Mouse (Mus musculus): ENCODE measurements at regions not wholly inside any gene's neighbourhood (a gene's known extent, or its start where the extent isn't known, plus 50 kb on each side); places are given as distances from the start of the nearest gene placed in this dataset.

DNA sequence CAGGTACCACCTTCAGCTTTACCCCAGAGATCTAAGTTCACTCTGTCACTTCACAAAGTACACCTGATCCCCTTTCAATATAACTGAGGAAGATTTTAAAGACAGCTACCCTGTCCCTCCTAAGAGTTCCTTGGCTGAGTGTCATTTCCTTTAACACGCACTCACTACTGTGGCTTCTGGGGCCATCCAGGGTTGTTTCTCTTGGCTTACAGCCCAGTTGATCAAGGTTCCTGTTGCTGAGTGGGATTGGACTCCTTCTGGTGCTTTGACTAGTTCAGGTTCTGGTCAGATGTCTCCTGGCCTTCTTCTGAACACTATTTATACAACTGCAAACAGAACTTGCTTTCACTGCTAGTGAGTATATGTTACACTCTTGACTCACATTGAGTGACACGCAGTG lies 72.8 kb upstream of the Tab2 start:
- H3K27ac ChIP-seq: no peak overlapping the region
- WGBS: 80% methylated on average over 2 of the region's 2 CpGs
- H3K36me3 ChIP-seq: no peaks in the 10 kb centered on the region
- no peak overlapping the region for H3K4me3 ChIP-seq
- H3K4me1 ChIP-seq: peaks cover 12% of the 10 kb centered on the region
- H3K9me3 ChIP-seq (replicated peaks): no peaks in the 10 kb centered on the region
- no peaks in the 10 kb centered on the region for H3K27me3 ChIP-seq (ENCODE audit: low read depth, poor library complexity, severe bottlenecking)
- no peak for DNase-seq (ENCODE audit: low spot score)

DNA sequence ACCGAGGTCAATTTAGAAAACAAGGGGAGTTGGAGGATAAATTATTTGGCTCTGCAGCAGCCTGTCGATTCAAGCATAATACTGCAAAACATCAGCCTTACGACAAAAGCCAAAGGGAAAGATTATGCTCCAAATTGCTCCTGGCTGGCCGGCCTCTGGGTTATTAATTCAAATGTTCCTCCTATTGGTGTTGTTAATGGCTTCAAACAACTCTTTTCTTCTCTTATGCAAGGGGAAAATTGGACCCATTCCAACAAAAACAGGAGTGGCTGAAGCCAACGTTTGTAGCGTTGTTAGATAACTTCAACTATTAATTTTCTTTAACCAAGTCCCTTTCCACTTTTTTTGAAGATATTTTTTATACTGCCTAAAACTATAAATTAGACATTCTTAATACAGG lies 71.0 kb upstream of the Tab2 start:
- H3K4me3 ChIP-seq: no peak overlapping the region
- no peak for DNase-seq (ENCODE audit: low spot score)

DNA sequence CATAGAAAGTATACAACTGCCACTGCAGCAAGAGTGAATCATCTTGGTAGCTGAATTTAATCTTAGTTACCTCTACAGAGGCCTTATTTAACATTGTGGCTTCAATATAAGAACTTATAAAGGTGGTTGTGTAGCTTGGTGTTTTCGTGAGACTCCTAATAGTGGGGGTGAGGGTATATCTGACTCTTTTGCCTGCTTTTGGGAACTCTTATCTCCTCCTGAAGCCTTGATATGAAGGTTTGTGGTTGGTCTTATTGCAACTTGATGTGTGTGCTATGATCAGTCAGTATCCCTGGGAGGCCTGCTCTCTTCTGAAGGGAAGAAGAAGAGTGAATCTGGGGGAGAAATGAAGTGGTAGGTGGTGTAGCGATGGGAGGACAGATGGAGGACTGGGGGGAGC lies 67.7 kb upstream of the Tab2 start:
- Histone ChIP-seq H3K27me3 (ENCODE audit: low read depth, poor library complexity, severe bottlenecking) (no peaks in the 10 kb centered on the region), H3K9me3 (replicated peaks) (no peaks in the 10 kb centered on the region), H3K36me3 (no peaks in the 10 kb centered on the region), H3K27ac (no peak overlapping the region), H3K4me3 (no peak overlapping the region), H3K4me1 (peaks cover 12% of the 10 kb centered on the region)
- no peak for DNase-seq (ENCODE audit: low spot score)
- 93% methylated on average over 2 of the region's 2 CpGs for WGBS

More for the DNA sequence above, 71.0 kb upstream of the Tab2 start:
- 72% methylated on average over 6 of the region's 6 CpGs for WGBS
- Histone ChIP-seq H3K4me1 (peaks cover 13% of the 10 kb centered on the region), H3K27me3 (ENCODE audit: low read depth, poor library complexity, severe bottlenecking) (no peaks in the 10 kb centered on the region), H3K36me3 (no peaks in the 10 kb centered on the region), H3K9me3 (replicated peaks) (no peaks in the 10 kb centered on the region), H3K27ac (no peak overlapping the region)

DNA sequence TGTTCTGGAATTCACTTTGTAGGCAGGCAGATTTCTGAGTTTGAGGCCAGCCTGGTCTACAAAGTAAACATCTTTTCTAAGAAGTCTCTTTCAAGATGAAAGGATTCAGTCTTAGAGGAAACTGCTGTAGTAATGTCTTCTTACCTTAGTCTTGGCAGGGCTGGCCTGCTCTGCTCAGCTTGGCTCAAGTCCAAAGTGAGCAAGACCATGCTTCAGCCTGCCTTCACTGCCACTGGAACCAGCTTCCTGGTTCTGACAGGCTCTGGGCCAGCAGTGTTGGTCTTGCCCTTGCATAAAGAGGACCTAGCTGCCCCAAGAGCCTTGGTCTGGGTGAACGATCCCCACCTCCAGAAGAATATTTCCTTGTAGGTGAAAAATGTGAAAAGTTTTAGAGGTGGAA lies 65.9 kb upstream of the Tab2 start:
- WGBS: 83% methylated on average over 1 of the region's 1 CpGs
- DNase-seq (ENCODE audit: low spot score): no peak
- H3K4me3 ChIP-seq: no peak overlapping the region

DNA sequence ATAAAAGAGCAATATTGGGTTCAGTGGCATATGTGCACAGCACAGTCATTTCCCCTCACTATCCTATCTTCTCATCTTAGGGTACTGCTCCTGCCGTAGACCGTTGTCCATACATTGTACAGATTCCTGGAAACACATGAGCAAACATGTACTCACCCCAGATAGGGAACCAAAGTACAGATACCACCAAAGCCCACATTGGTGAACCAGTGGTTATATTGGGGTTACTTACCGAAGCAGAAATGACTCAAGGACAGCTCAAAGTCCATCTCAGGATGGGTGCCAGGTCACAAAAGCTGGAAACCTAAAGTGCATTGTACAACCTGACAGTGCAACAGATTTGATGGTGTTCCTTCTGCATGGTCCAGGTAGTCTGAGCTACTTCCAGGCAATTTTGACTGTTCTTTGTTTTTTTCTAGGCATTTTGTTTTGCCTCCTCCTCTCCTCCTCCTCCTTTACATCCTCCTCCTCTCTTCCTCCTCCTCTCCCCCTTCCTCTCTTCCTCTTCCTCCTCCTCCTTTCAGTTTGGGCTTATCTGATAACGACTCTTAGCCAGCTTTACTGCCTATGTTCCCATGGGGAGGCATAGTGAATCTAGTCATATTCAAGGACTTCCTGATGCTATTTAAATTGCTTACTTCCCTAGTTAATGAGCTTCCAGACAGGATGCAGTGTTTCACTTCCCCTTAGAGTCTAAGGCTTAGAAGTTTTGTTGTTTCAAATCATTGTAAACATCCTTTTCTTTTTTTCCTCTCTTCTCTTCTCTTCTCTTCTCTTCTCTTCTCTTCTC lies 65.1 kb upstream of the Tab2 start:
- Histone ChIP-seq H3K4me1 (peaks cover 3% of the 10 kb centered on the region), H3K9me3 (replicated peaks) (no peaks in the 10 kb centered on the region), H3K27ac (no peak overlapping the region), H3K36me3 (no peaks in the 10 kb centered on the region), H3K27me3 (ENCODE audit: low read depth, poor library complexity, severe bottlenecking) (no peaks in the 10 kb centered on the region), H3K4me3 (no peak overlapping the region)
- no peak for DNase-seq (ENCODE audit: low spot score)
- WGBS: 71% methylated on average over 4 of the region's 4 CpGs

More for the DNA sequence above, 65.9 kb upstream of the Tab2 start:
- no peak overlapping the region for H3K27ac ChIP-seq
- no peaks in the 10 kb centered on the region for H3K36me3 ChIP-seq
- H3K9me3 ChIP-seq (replicated peaks): no peaks in the 10 kb centered on the region
- H3K4me1 ChIP-seq: peaks cover 6% of the 10 kb centered on the region
- no peaks in the 10 kb centered on the region for H3K27me3 ChIP-seq (ENCODE audit: low read depth, poor library complexity, severe bottlenecking)

DNA sequence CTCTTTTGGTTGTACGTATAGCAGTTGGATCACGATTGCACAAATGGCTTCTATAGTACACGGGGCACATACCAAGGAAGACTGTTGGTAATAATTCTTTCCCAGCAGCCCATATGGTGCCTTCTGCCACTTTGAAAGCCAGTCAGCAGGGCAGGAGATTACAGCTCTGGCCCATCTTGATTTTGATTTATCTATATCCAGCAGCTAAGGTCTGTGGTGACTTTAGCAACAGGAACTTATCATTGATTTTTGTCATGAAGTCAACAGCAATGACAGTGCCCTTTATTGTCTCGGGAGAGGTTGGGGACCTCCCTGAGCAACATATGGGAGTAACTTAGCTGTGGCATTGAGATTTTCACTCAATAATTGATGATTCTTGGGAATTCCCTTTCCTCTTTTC lies 64.1 kb upstream of the Tab2 start:
- Histone ChIP-seq H3K27me3 (ENCODE audit: low read depth, poor library complexity, severe bottlenecking) (no peaks in the 10 kb centered on the region), H3K9me3 (replicated peaks) (no peaks in the 10 kb centered on the region), H3K4me3 (no peak overlapping the region), H3K27ac (no peak overlapping the region), H3K36me3 (no peaks in the 10 kb centered on the region), H3K4me1 (peaks cover 3% of the 10 kb centered on the region)
- DNase-seq (ENCODE audit: low spot score): no peak
- WGBS: 82% methylated on average over 4 of the region's 4 CpGs

DNA sequence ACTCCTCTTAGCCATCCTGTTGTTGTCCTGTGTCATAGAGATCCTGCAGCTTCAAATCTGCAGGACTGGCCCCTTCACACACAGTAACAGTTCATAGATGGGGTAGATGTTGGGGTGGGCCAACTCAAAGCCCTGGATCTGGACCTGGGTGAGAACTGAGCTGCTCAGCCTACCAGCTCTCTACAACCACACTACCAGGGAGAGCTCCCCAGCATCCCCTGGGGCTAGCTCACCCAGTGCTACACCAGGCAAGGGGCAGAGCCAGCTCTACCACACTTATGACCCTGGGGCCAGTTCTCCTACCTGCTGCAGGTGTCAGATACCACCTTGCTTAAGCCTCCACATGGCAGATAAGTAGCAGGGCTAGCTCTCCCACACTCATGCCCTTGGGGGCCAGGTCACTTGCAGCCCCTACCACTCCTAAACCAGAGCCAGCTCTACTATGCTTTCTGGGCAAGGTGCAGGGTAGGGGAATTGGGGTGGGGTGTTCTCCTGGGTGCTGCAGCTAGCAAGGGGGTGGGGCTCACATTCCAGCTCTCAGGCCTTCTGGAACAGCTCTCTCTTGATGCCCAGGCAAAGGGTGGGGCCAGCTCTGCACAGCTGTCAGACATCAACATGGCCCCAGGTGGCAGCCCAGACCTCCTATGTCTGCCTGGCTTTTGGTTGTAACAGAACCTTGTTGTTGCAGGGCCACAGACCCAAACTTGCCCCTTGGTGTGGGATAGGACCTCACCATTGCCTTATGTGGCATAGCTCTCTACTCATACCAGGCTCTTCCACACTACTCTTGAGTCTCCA lies 62.4 kb upstream of the Tab2 start:
- no peaks in the 10 kb centered on the region for H3K9me3 ChIP-seq (replicated peaks)
- no peaks in the 10 kb centered on the region for H3K36me3 ChIP-seq
- H3K4me3 ChIP-seq: no peak overlapping the region
- H3K27ac ChIP-seq: no peak overlapping the region
- no peaks in the 10 kb centered on the region for H3K27me3 ChIP-seq (ENCODE audit: low read depth, poor library complexity, severe bottlenecking)
- H3K4me1 ChIP-seq: peaks cover 5% of the 10 kb centered on the region
- no peak for DNase-seq (ENCODE audit: low spot score)

DNA sequence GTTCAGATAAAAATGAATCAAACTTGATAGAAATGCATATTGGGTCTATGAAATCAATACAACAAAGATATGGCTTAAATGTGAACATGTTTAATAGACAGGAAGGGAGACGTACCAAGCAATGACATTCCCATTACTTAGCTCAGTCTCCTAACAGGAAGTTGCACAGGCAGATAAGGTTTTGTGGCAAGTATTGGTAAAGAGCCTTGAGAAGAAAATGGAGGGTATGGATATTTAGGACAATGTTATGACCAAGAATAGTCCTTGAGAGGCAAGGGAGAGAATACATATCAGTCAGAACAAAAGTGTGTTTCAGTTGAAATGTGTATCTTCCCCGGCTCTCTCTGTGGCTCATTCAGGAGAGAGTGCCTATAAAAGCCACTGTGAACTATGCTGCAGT lies 60.7 kb upstream of the Tab2 start:
- Histone ChIP-seq H3K27me3 (ENCODE audit: low read depth, poor library complexity, severe bottlenecking) (no peaks in the 10 kb centered on the region), H3K4me1 (peaks cover 4% of the 10 kb centered on the region), H3K9me3 (replicated peaks) (no peaks in the 10 kb centered on the region), H3K4me3 (no peak overlapping the region), H3K36me3 (no peaks in the 10 kb centered on the region), H3K27ac (no peak overlapping the region)
- no peak for DNase-seq (ENCODE audit: low spot score)
- WGBS: 86% methylated on average over 2 of the region's 2 CpGs

DNA sequence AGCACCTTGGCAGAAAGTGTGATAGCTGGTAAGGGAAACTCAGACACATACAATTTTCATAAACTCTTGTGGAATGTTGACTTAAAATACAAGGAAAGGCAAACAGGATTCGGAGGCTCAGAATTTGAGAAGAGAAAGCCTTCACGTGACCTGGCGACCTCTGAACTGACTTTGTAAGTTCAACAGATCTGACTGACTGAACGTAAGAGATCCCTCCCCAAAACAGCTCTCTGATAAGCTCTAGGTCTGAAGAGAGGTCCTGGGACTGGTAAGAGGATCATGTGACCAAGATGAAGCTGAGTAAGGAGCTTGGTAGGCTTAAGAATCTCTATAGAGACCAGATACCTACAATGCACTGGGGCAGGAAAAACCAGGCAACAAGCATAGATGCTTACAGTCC lies 55.7 kb upstream of the Tab2 start:
- Histone ChIP-seq H3K36me3 (no peaks in the 10 kb centered on the region), H3K27ac (no peak overlapping the region), H3K27me3 (ENCODE audit: low read depth, poor library complexity, severe bottlenecking) (no peaks in the 10 kb centered on the region), H3K4me3 (no peak overlapping the region), H3K4me1 (peaks cover 10% of the 10 kb centered on the region; the same call in 1 of the 2 replicates), H3K9me3 (replicated peaks) (no peaks in the 10 kb centered on the region)
- DNase-seq (ENCODE audit: low spot score): no peak
- 67% methylated on average over 4 of the region's 4 CpGs for WGBS

DNA sequence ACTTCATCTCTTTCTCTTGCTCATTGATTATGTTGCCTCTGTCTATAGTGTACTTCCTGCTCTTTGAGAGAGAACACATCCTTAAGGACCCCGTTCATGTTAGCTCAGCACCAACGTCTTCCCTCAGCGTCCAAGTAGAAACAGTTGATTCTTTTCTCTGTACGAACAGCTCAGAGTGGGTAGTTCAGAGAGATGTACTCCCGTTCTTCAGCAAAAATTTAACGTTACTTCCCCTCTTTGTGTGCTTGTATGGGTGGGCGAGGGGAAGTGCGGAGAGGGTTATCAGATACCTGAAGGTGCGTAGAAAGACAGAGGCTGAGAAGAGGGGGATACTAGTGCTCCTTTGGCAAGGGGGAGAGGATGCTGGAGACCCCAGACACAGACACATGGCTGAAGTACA lies 55.1 kb upstream of the Tab2 start:
- no peak overlapping the region for H3K4me3 ChIP-seq
- peaks cover 10% of the 10 kb centered on the region; the same call in 1 of the 2 replicates for H3K4me1 ChIP-seq
- 89% methylated on average over 9 of the region's 9 CpGs for WGBS
- no peaks in the 10 kb centered on the region for H3K36me3 ChIP-seq
- no peak for DNase-seq (ENCODE audit: low spot score)
- H3K27ac ChIP-seq: no peak overlapping the region
- no peaks in the 10 kb centered on the region for H3K9me3 ChIP-seq (replicated peaks)
- no peaks in the 10 kb centered on the region for H3K27me3 ChIP-seq (ENCODE audit: low read depth, poor library complexity, severe bottlenecking)

DNA sequence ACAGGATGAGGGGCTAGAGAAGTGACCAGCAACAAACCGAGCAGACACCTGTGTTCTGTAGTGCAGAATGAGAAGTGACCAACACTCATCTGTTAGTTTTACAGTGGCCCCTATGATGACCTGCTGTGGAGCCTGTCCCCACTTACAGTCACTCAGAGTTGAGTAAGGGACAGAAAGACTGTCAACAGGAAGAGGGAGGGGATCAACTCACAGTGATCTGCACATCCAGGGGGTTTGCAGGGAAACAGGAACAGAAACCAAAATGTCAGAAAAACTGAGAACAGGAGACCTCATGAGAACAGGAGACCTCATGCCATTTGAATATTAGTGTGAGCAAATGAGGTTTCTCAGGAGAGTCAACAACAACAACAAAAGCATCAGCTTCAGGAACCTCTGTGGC lies 53.8 kb upstream of the Tab2 start:
- Histone ChIP-seq H3K27me3 (ENCODE audit: low read depth, poor library complexity, severe bottlenecking) (no peaks in the 10 kb centered on the region), H3K36me3 (no peaks in the 10 kb centered on the region), H3K4me1 (peaks cover 8% of the 10 kb centered on the region; the same call in 1 of the 2 replicates), H3K4me3 (no peak overlapping the region), H3K9me3 (replicated peaks) (no peaks in the 10 kb centered on the region), H3K27ac (no peak overlapping the region)
- 82% methylated on average over 1 of the region's 1 CpGs for WGBS
- DNase-seq (ENCODE audit: low spot score): peak; percentile 15

DNA sequence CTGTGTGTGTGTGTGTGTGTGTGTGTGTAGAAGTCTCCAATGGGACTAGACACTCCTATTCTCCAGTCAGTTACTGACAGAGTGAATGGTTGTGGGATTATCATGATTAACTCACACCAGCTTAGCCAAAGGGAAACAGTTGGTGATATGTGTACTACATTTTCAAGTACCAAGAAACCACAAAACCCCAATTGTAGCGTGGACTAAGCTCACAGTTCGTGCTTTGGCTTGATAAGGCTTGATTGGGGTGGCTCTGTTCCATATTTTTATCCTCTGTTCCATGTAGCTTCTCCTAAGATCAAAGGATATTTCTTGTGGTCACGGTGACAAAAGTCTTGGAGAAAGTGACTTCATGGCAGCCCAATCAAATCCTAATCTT lies 51.9 kb upstream of the Tab2 start:
- Histone ChIP-seq H3K4me3 (no peak overlapping the region), H3K9me3 (replicated peaks) (no peaks in the 10 kb centered on the region), H3K27ac (no peak overlapping the region), H3K4me1 (peaks cover 7% of the 10 kb centered on the region; the same call in 1 of the 2 replicates), H3K27me3 (ENCODE audit: low read depth, poor library complexity, severe bottlenecking) (no peaks in the 10 kb centered on the region), H3K36me3 (no peaks in the 10 kb centered on the region)
- WGBS: 84% methylated on average over 3 of the region's 3 CpGs
- DNase-seq (ENCODE audit: low spot score): no peak

DNA sequence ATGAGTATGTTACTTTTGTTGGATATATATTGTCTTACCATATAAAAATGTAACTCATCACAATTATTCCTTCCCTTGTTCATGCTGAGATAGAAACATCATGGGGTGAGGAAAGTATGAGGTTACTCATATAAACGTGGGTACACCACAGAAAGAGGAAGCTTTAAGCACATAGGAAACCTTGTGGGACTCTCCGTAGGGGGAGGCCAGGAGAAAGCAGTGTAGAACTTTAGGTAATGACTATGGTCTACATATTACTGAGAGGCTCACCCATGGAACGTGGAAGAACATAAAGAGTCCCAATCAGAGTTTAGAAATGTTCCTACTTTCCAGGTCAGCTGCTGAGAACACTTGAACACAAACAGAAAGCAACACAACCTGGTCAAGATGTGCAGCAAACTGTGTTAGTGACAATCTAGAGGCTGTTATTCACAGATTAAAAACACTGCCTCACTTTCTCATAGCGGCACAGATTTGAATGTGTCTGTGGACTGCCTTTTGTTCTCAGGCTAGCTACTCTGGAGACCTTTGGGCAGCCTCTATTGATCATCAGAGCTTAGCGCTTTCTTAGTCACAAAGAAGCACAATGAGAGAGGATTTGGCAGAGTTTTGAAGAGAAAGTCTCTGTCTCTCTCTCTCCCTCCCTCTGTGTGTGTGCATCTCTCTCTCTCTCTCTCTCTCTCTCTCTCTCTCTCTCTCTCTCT lies 51.4 kb upstream of the Tab2 start:
- H3K4me3 ChIP-seq: no peak overlapping the region
- 84% methylated on average over 5 of the region's 5 CpGs for WGBS
- H3K9me3 ChIP-seq (replicated peaks): no peaks in the 10 kb centered on the region
- peaks cover 7% of the 10 kb centered on the region; the same call in 1 of the 2 replicates for H3K4me1 ChIP-seq
- no peak for DNase-seq (ENCODE audit: low spot score)
- no peaks in the 10 kb centered on the region for H3K27me3 ChIP-seq (ENCODE audit: low read depth, poor library complexity, severe bottlenecking)
- H3K27ac ChIP-seq: no peak overlapping the region
- H3K36me3 ChIP-seq: no peaks in the 10 kb centered on the region
